Mouse (Mus musculus) left cerebral cortex, adult 11 months (tissue): ENCODE results near the gene Akr1d1.

Source experiments
- DNase-seq: peaks from one replicate; pipeline ENCODE4 v3.0.0; 2022; ENCODE audit warnings: low spot score

The Akr1d1 gene

GRCm38 (mm10) chr6:37529940-37530339 lies at the start of gene Akr1d1:
Akr1d1 (plus strand) TSS chr6:37530173.
- DNase-seq = no peak

- DNase-seq = no peak
These were observed 48.8 kb upstream of the Akr1d1 start for GRCm38 (mm10) chr6:37481147-37481546.

- no peak for DNase-seq
These were observed 46.7 kb upstream of the Akr1d1 start for GRCm38 (mm10) chr6:37483262-37483661.

- no peak for DNase-seq
These were observed 45.3 kb upstream of the Akr1d1 start for GRCm38 (mm10) chr6:37484588-37485070.

GRCm38 (mm10) chr6:37486502-37486901 lies 43.5 kb upstream of the Akr1d1 start:
- no peak for DNase-seq

GRCm38 (mm10) chr6:37492241-37492640 lies 37.7 kb upstream of the Akr1d1 start:
- DNase-seq = no peak

- DNase-seq = no peak
These were observed 35.0 kb upstream of the Akr1d1 start for GRCm38 (mm10) chr6:37494957-37495356.

GRCm38 (mm10) chr6:37496866-37497265 lies 33.1 kb upstream of the Akr1d1 start:
- no peak for DNase-seq

GRCm38 (mm10) chr6:37505588-37505987 lies 24.4 kb upstream of the Akr1d1 start:
- DNase-seq = no peak

GRCm38 (mm10) chr6:37506909-37507515 lies 23.0 kb upstream of the Akr1d1 start:
- DNase-seq = no peak

GRCm38 (mm10) chr6:37510786-37511185 lies 19.2 kb upstream of the Akr1d1 start:
- no peak for DNase-seq

GRCm38 (mm10) chr6:37520631-37521375 lies 9.2 kb upstream of the Akr1d1 start:
- no peak for DNase-seq

- no peak for DNase-seq
These were observed 2.1 kb downstream of the Akr1d1 start for GRCm38 (mm10) chr6:37532036-37532435.

GRCm38 (mm10) chr6:37536831-37537230 lies 6.9 kb downstream of the Akr1d1 start:
- no peak for DNase-seq

- no peak for DNase-seq
These were observed 7.8 kb downstream of the Akr1d1 start for GRCm38 (mm10) chr6:37537801-37538200.

GRCm38 (mm10) chr6:37538792-37539191 lies 8.8 kb downstream of the Akr1d1 start:
- no peak for DNase-seq

- no peak for DNase-seq
These were observed 9.4 kb downstream of the Akr1d1 start for GRCm38 (mm10) chr6:37539403-37539802.

GRCm38 (mm10) chr6:37540113-37540512 lies 10.1 kb downstream of the Akr1d1 start:
- no peak for DNase-seq

GRCm38 (mm10) chr6:37541171-37541570 lies 11.2 kb downstream of the Akr1d1 start:
- no peak for DNase-seq

GRCm38 (mm10) chr6:37542145-37542544 lies 12.2 kb downstream of the Akr1d1 start:
- no peak for DNase-seq

GRCm38 (mm10) chr6:37552760-37553159 lies 22.8 kb downstream of the Akr1d1 start:
- DNase-seq = no peak

- no peak for DNase-seq
These were observed 24.0 kb downstream of the Akr1d1 start for GRCm38 (mm10) chr6:37553926-37554325.

GRCm38 (mm10) chr6:37554327-37554726 lies 24.4 kb downstream of the Akr1d1 start:
- DNase-seq = no peak

- DNase-seq = no peak
These were observed 33.9 kb downstream of the Akr1d1 start for GRCm38 (mm10) chr6:37563861-37564260.
